Mouse (Mus musculus): ENCODE results near the gene Kdm2a. TPM values are rescaled to one million over a fixed set of nuclear protein-coding genes. Genes with fewer than 3 reads are reported as not detected.
"Not testable (repeated sequence)": the region's sequence is repeated elsewhere in the genome, so short reads cannot be mapped to it uniquely, and the experiment has no call there.

Kdm2a gene
- polyA plus RNA-seq, 1 experiment from 2014 or later: 37.0 TPM

DNA sequence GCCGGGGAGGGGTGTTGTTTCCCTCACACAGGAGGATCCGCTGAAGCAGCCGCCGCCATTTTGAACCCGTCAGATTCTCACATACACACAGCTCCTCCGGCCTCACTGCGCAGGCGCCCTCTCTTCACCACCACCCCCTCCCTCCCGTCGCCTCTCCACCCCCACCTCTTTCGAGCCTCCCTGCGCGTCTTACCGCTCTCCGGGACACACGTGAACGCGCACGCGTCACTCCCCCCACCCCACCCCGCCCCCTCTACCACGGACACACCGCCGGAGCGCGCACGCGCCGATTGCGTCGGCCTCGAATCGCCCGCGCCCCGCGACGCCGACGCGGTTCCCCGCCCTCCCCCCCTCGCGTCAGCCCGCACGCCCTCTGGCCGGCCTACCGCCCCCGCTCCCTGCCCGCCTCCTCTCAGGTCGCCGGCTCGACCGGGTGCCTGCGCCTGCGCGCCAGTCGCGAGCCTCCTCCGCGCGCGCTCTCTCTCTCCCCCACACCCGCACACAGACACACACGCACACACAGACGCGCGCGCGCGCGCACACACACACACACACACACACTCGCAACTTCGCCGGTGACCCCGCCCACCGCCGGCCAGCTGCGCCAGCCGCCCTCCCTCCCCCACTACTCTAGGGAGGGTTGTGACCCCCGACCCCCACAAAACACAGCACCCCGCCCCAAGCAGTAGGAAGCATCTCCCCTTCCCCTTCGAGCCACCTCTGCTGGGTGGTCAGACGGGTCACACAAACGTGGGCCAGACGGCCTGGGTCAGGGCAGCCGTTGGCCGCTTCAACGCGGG is 887 bp downstream of the Kdm2a start:
- Histone ChIP-seq H3K9me3 (replicated peaks; ENCODE audit: control insufficient read depth, low read length) (no peaks in the 10 kb centered on the region), H3K4me1 (ENCODE audit: control insufficient read depth, insufficient read depth, low read length) (peaks cover 14% of the 10 kb centered on the region), H3K4me3 (replicated peaks; ENCODE audit: low read length) (peak overlapping the region; percentile 97), H3K27me3 (ENCODE audit: control insufficient read depth, insufficient read depth, low read length) (no peaks in the 10 kb centered on the region), H3K27ac (ENCODE audit: low read length) (peak overlapping the region; percentile 97), H3K9ac (ENCODE audit: low read length) (peak overlapping the region; percentile 99), H3K4me2 (ENCODE audit: low read depth, low read length) (peak overlapping the region; percentile 95), H3K36me3 (ENCODE audit: control insufficient read depth, insufficient read depth, low read length) (no peaks in the 10 kb centered on the region)
- WGBS: under 1% methylated on average over 88 of the region's 90 CpGs
- ATAC-seq (ENCODE audit: insufficient read depth, low FRiP score): peak; percentile 96

GRCm38 (mm10) chr19:4396081-4396997 is 1.7 kb downstream of the Kdm2a start:
- under 1% methylated on average over 72 of the region's 80 CpGs for WGBS
- Histone ChIP-seq H3K4me2 (ENCODE audit: low read depth, low read length) (peak overlapping the region; percentile 93), H3K9me3 (replicated peaks; ENCODE audit: control insufficient read depth, low read length) (no peaks in the 10 kb centered on the region), H3K36me3 (ENCODE audit: control insufficient read depth, insufficient read depth, low read length) (no peaks in the 10 kb centered on the region; the same call in 1 of the 2 replicates), H3K4me1 (ENCODE audit: control insufficient read depth, insufficient read depth, low read length) (peaks cover 14% of the 10 kb centered on the region), H3K4me3 (replicated peaks; ENCODE audit: low read length) (peak overlapping the region; percentile 97), H3K27ac (ENCODE audit: low read length) (peak overlapping the region; percentile 97), H3K9ac (ENCODE audit: low read length) (peak overlapping the region; percentile 99), H3K27me3 (ENCODE audit: control insufficient read depth, insufficient read depth, low read length) (no peaks in the 10 kb centered on the region)
- peak; percentile 34 for ATAC-seq (ENCODE audit: insufficient read depth, low FRiP score)

GRCm38 (mm10) chr19:4387276-4387675 is 10.8 kb downstream of the Kdm2a start:
- H3K4me3 ChIP-seq (replicated peaks; ENCODE audit: low read length): no peak overlapping the region
- peaks cover 4% of the 10 kb centered on the region; the same call in 1 of the 2 replicates for H3K36me3 ChIP-seq (ENCODE audit: control insufficient read depth, insufficient read depth, low read length)
- H3K4me2 ChIP-seq (ENCODE audit: low read depth, low read length): no peak overlapping the region
- H3K9me3 ChIP-seq (replicated peaks; ENCODE audit: control insufficient read depth, low read length): no peaks in the 10 kb centered on the region
- no peaks in the 10 kb centered on the region for H3K27me3 ChIP-seq (ENCODE audit: control insufficient read depth, insufficient read depth, low read length)
- H3K27ac ChIP-seq (ENCODE audit: low read length): no peak overlapping the region
- no peak overlapping the region for H3K9ac ChIP-seq (ENCODE audit: low read length)
- no peak for ATAC-seq (ENCODE audit: insufficient read depth, low FRiP score)
- no peaks in the 10 kb centered on the region for H3K4me1 ChIP-seq (ENCODE audit: control insufficient read depth, insufficient read depth, low read length)

DNA sequence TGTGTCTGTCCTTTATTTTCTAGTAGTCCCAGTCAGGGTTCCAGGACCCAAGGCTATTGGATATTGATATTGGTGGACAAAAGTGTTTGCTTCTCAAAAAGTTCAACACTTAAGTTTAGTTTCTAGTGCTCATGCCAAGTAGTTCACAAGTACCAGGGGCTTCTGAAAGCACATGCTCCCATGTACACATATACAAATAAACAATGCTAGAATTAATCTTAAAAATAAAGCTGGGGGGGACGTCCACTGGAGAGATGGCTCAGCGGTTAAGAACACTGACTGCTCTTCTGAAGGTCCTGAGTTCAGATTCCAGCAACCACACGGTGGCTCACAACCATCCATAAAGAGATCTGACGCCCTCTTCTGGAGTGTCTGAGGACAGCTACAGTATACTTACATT is 13.1 kb downstream of the Kdm2a start:
- H3K4me2 ChIP-seq (ENCODE audit: low read depth, low read length): no peak overlapping the region

DNA sequence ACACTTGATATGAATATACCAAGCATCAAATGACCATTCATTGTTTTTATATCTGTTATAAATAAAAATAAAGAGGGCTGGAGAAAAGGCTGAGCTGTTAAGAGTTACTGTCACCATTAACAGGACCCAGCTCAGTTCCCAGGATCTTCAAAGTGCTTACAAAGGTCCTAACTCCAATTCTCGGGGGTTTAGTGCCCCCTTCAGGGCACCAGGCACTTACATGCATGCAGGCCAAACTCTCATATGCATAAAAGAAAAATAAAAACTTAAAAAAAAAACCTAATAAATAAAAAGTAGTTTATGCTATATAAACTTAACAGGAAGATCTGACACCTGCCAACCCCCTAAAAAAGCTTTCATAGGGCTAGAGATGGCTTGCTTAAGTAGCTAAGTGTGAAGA is 13.8 kb downstream of the Kdm2a start:
- H3K27me3 ChIP-seq (ENCODE audit: control insufficient read depth, insufficient read depth, low read length): no peaks in the 10 kb centered on the region
- no peaks in the 10 kb centered on the region for H3K9me3 ChIP-seq (replicated peaks; ENCODE audit: control insufficient read depth, low read length)
- no peaks in the 10 kb centered on the region for H3K4me1 ChIP-seq (ENCODE audit: control insufficient read depth, insufficient read depth, low read length)
- no peak overlapping the region for H3K27ac ChIP-seq (ENCODE audit: low read length)
- H3K4me3 ChIP-seq (replicated peaks; ENCODE audit: low read length): no peak overlapping the region
- no peak overlapping the region for H3K4me2 ChIP-seq (ENCODE audit: low read depth, low read length)
- 0 out of 2 replicates have a peak, but pooled peaks cover 9% of the 10 kb centered on the region for H3K36me3 ChIP-seq (ENCODE audit: control insufficient read depth, insufficient read depth, low read length)
- H3K9ac ChIP-seq (ENCODE audit: low read length): no peak overlapping the region
- WGBS: 54% methylated on average over 1 of the region's 1 CpGs
- no peak for ATAC-seq (ENCODE audit: insufficient read depth, low FRiP score)

More for the DNA sequence above, 13.1 kb downstream of the Kdm2a start:
- Histone ChIP-seq H3K36me3 (ENCODE audit: control insufficient read depth, insufficient read depth, low read length) (0 out of 2 replicates have a peak, but pooled peaks cover 4% of the 10 kb centered on the region), H3K27me3 (ENCODE audit: control insufficient read depth, insufficient read depth, low read length) (no peaks in the 10 kb centered on the region), H3K4me1 (ENCODE audit: control insufficient read depth, insufficient read depth, low read length) (no peaks in the 10 kb centered on the region), H3K9me3 (replicated peaks; ENCODE audit: control insufficient read depth, low read length) (no peaks in the 10 kb centered on the region), H3K4me3 (replicated peaks; ENCODE audit: low read length) (no peak overlapping the region), H3K27ac (ENCODE audit: low read length) (no peak overlapping the region), H3K9ac (ENCODE audit: low read length) (no peak overlapping the region)
- 78% methylated on average over 4 of the region's 4 CpGs for WGBS
- no peak for ATAC-seq (ENCODE audit: insufficient read depth, low FRiP score)

DNA sequence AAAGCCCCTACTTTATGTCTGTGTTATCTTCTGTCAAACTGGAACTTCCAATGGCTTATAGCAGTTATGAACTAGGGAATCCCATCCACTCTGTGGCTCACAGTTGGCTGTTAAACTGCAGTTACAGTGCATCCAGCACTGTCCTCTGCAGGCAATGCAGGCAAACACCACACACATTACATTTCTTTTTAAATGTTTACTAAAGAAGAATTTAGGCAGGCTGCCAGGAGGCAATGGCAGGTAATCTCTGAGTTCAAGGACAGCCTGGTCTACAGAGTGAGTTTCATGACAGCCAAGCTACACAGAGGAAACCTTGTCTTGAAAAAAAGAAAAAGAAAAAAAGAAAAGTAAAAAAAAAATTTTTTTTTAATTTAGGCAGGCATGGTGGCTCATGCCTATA is 14.8 kb downstream of the Kdm2a start:
- ATAC-seq (ENCODE audit: insufficient read depth, low FRiP score): no peak
- Histone ChIP-seq H3K4me1 (ENCODE audit: control insufficient read depth, insufficient read depth, low read length) (no peaks in the 10 kb centered on the region), H3K9me3 (replicated peaks; ENCODE audit: control insufficient read depth, low read length) (no peaks in the 10 kb centered on the region), H3K9ac (ENCODE audit: low read length) (no peak overlapping the region), H3K27ac (ENCODE audit: low read length) (no peak overlapping the region), H3K4me3 (replicated peaks; ENCODE audit: low read length) (no peak overlapping the region), H3K4me2 (ENCODE audit: low read depth, low read length) (no peak overlapping the region), H3K36me3 (ENCODE audit: control insufficient read depth, insufficient read depth, low read length) (0 out of 2 replicates have a peak, but pooled peaks cover 10% of the 10 kb centered on the region), H3K27me3 (ENCODE audit: control insufficient read depth, insufficient read depth, low read length) (no peaks in the 10 kb centered on the region)

DNA sequence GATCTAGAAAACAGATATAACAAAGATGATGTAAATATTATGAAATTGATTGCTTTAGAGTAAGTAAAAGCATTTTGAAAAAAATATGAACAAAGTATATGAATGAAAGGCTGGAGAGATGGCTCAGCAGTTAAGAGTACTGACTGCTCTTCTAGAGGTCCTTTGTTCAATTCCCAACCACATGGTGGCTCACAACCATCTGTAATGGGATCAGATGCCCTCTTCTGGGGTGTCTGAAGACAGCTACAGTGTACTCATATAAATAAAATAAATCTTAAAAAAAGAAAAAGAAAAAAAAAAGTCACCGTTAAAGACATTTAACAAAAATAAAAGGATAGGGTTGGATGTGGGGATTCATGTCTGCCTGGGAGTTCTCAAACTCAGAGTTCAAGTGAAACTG is 15.8 kb downstream of the Kdm2a start:
- not testable (repeated sequence) for H3K27ac ChIP-seq (ENCODE audit: low read length)

DNA sequence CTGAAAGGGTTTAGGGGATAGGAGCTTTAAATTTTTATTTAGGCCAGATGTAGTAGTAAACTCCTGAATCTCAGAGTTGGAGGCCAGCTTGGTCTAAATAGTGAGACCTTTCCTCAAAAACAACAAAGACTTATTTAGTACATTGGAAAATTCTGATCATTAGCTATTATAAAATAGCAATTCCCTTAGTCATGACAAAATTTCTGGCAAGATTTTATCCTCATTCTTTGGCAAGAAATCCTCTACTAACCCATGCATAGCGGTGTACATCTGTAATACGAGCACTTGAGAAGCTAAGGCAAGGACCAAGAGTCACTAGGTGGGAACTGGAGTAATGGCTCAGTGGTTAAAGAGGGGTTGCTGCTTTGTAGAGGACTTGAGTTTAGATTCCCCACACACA is 27.4 kb downstream of the Kdm2a start:
- ATAC-seq (ENCODE audit: insufficient read depth, low FRiP score): no peak
- Histone ChIP-seq H3K4me3 (replicated peaks; ENCODE audit: low read length) (no peak overlapping the region), H3K4me1 (ENCODE audit: control insufficient read depth, insufficient read depth, low read length) (no peaks in the 10 kb centered on the region), H3K4me2 (ENCODE audit: low read depth, low read length) (no peak overlapping the region), H3K9me3 (replicated peaks; ENCODE audit: control insufficient read depth, low read length) (no peaks in the 10 kb centered on the region), H3K27ac (ENCODE audit: low read length) (no peak overlapping the region), H3K27me3 (ENCODE audit: control insufficient read depth, insufficient read depth, low read length) (no peaks in the 10 kb centered on the region), H3K36me3 (ENCODE audit: control insufficient read depth, insufficient read depth, low read length) (no peaks in the 10 kb centered on the region), H3K9ac (ENCODE audit: low read length) (no peak overlapping the region)
- WGBS: 73% methylated on average over 2 of the region's 2 CpGs

More for the DNA sequence above, 15.8 kb downstream of the Kdm2a start:
- not testable (repeated sequence) for H3K4me1 ChIP-seq (ENCODE audit: control insufficient read depth, insufficient read depth, low read length); ATAC-seq (ENCODE audit: insufficient read depth, low FRiP score); H3K9me3 ChIP-seq (replicated peaks; ENCODE audit: control insufficient read depth, low read length); H3K9ac ChIP-seq (ENCODE audit: low read length); H3K36me3 ChIP-seq (ENCODE audit: control insufficient read depth, insufficient read depth, low read length); H3K27me3 ChIP-seq (ENCODE audit: control insufficient read depth, insufficient read depth, low read length); H3K4me2 ChIP-seq (ENCODE audit: low read depth, low read length); H3K4me3 ChIP-seq (replicated peaks; ENCODE audit: low read length)
- 71% methylated on average over 1 of the region's 1 CpGs for whole genome bisulfite sequencing

- Histone ChIP-seq H3K36me3 (ENCODE audit: control insufficient read depth, insufficient read depth, low read length) (no peaks in the 10 kb centered on the region), H3K27me3 (ENCODE audit: control insufficient read depth, insufficient read depth, low read length) (no peaks in the 10 kb centered on the region), H3K4me3 (replicated peaks; ENCODE audit: low read length) (no peak overlapping the region), H3K27ac (ENCODE audit: low read length) (no peak overlapping the region), H3K4me1 (ENCODE audit: control insufficient read depth, insufficient read depth, low read length) (no peaks in the 10 kb centered on the region), H3K9me3 (replicated peaks; ENCODE audit: control insufficient read depth, low read length) (no peaks in the 10 kb centered on the region), H3K4me2 (ENCODE audit: low read depth, low read length) (no peak overlapping the region), H3K9ac (ENCODE audit: low read length) (no peak overlapping the region)
- no peak for ATAC-seq (ENCODE audit: insufficient read depth, low FRiP score)
- WGBS: 78% methylated on average over 1 of the region's 1 CpGs
Observed at GRCm38 (mm10) chr19:4370254-4370653, 27.8 kb downstream of the Kdm2a start.
